Mouse (Mus musculus): ENCODE measurements at regions not wholly inside any gene's neighbourhood (a gene's known extent, or its start where the extent isn't known, plus 50 kb on each side); places are given as distances from the start of the nearest gene placed in this dataset.

DNA sequence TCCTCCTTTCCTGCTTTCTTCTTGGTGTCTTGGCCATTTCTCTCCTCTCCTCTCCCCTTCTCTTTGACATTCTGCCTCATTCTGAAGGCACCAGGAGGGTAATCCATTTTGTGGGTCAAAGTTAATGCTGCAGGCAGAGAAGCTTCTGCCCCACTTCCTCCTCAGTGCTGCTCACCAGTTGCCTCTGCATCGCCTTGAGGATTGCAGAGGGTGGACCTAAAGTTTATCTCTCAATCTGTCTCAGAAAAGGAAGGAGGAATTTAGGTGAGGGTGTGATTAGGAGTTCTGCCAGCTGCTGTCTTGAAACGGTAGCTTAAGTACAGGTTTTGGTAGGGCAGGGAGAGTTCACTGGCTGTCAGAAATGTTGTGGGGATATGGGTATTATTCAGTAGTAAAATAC, 101.3 kb upstream of the Zfand5 start:
- no peak for TF ChIP-seq GATA1 (IDR thresholded peaks at IDR 0.05; ENCODE audit: borderline replicate concordance, low read length)
- no peak for TF ChIP-seq FLI1 (IDR thresholded peaks at IDR 0.05; ENCODE audit: low read length)
